Mouse (Mus musculus): ENCODE results near the gene Btbd9. TPM values are rescaled to one million over a fixed set of nuclear protein-coding genes. Genes with fewer than 3 reads are reported as not detected.

The Btbd9 gene
- total and polyA plus RNA-seq, 2 experiments from 2014 or later = 30.3 to 31.0 TPM

GRCm38 (mm10) chr17:30619153-30619552 is 42.9 kb upstream of the Btbd9 start:
- ATAC-seq (ENCODE audit: insufficient read depth, low read depth) = no peak
- no peak overlapping the region for H3K4me3 ChIP-seq (ENCODE audit: low read depth, low read length)
- no peak for DNase-seq (ENCODE audit: low spot score)
- no peak overlapping the region for H3K27ac ChIP-seq (ENCODE audit: low read depth)
- H3K27me3 ChIP-seq (ENCODE audit: control insufficient read depth, insufficient read depth, low read length) = no peaks in the 10 kb centered on the region
- H3K9ac ChIP-seq (replicated peaks; ENCODE audit: low read depth, low read length) = no peak overlapping the region
- H3K4me1 ChIP-seq (ENCODE audit: control insufficient read depth, insufficient read depth) = no peaks in the 10 kb centered on the region
- H3K4me2 ChIP-seq (ENCODE audit: low read depth, low read length) = no peak overlapping the region
- WGBS = 40% methylated on average over 2 of the region's 2 CpGs
- TF ChIP-seq CTCF (IDR thresholded peaks at IDR 0.05; ENCODE audit: low read depth) (no peak), EP300 (IDR thresholded peaks at IDR 0.05; ENCODE audit: low read depth) (no peak)
- H3K9me3 ChIP-seq (replicated peaks; ENCODE audit: control insufficient read depth, low read length) = no peaks in the 10 kb centered on the region
- H3K36me3 ChIP-seq (replicated peaks; ENCODE audit: control insufficient read depth, insufficient read depth, low read length) = no peaks in the 10 kb centered on the region

- no peak overlapping the region for H3K4me2 ChIP-seq (ENCODE audit: low read depth, low read length)
- DNase-seq (ENCODE audit: low spot score) (no peak), ATAC-seq (ENCODE audit: insufficient read depth, low read depth) (no peak)
- no peak for TF ChIP-seq EP300 (IDR thresholded peaks at IDR 0.05; ENCODE audit: low read depth)
- no peak for TF ChIP-seq CTCF (IDR thresholded peaks at IDR 0.05; ENCODE audit: low read depth)
- H3K9ac ChIP-seq (replicated peaks; ENCODE audit: low read depth, low read length) = no peak overlapping the region
- no peak overlapping the region for H3K27ac ChIP-seq (ENCODE audit: low read depth)
- no peaks in the 10 kb centered on the region for H3K9me3 ChIP-seq (replicated peaks; ENCODE audit: control insufficient read depth, low read length)
- no peaks in the 10 kb centered on the region for H3K4me1 ChIP-seq (ENCODE audit: control insufficient read depth, insufficient read depth)
- no peak overlapping the region for H3K4me3 ChIP-seq (ENCODE audit: low read depth, low read length)
- H3K27me3 ChIP-seq (ENCODE audit: control insufficient read depth, insufficient read depth, low read length) = no peaks in the 10 kb centered on the region
- WGBS = 84% methylated on average over 3 of the region's 3 CpGs
- no peaks in the 10 kb centered on the region for H3K36me3 ChIP-seq (replicated peaks; ENCODE audit: control insufficient read depth, insufficient read depth, low read length)
These were observed 42.0 kb upstream of the Btbd9 start for GRCm38 (mm10) chr17:30618136-30618891.

GRCm38 (mm10) chr17:30616203-30616602 is 39.9 kb upstream of the Btbd9 start:
- Histone ChIP-seq H3K4me2 (ENCODE audit: low read depth, low read length) (no peak overlapping the region), H3K9ac (replicated peaks; ENCODE audit: low read depth, low read length) (no peak overlapping the region), H3K4me1 (ENCODE audit: control insufficient read depth, insufficient read depth) (peaks cover 5% of the 10 kb centered on the region), H3K4me3 (ENCODE audit: low read depth, low read length) (no peak overlapping the region), H3K9me3 (replicated peaks; ENCODE audit: control insufficient read depth, low read length) (no peaks in the 10 kb centered on the region), H3K36me3 (replicated peaks; ENCODE audit: control insufficient read depth, insufficient read depth, low read length) (no peaks in the 10 kb centered on the region), H3K27me3 (ENCODE audit: control insufficient read depth, insufficient read depth, low read length) (no peaks in the 10 kb centered on the region), H3K27ac (ENCODE audit: low read depth) (no peak overlapping the region)
- no peak for ATAC-seq (ENCODE audit: insufficient read depth, low read depth)
- 85% methylated on average over 5 of the region's 5 CpGs for WGBS
- DNase-seq (ENCODE audit: low spot score) = no peak
- TF ChIP-seq EP300 (IDR thresholded peaks at IDR 0.05; ENCODE audit: low read depth) (no peak), CTCF (IDR thresholded peaks at IDR 0.05; ENCODE audit: low read depth) (no peak)

GRCm38 (mm10) chr17:30613350-30613749 is 37.1 kb upstream of the Btbd9 start:
- H3K9me3 ChIP-seq (replicated peaks; ENCODE audit: control insufficient read depth, low read length) = no peaks in the 10 kb centered on the region
- TF ChIP-seq CTCF (IDR thresholded peaks at IDR 0.05; ENCODE audit: low read depth) = no peak
- no peak for TF ChIP-seq EP300 (IDR thresholded peaks at IDR 0.05; ENCODE audit: low read depth)
- DNase-seq (ENCODE audit: low spot score) (no peak), ATAC-seq (ENCODE audit: insufficient read depth, low read depth) (no peak)
- H3K4me2 ChIP-seq (ENCODE audit: low read depth, low read length) = no peak overlapping the region
- no peak overlapping the region for H3K9ac ChIP-seq (replicated peaks; ENCODE audit: low read depth, low read length)
- H3K4me1 ChIP-seq (ENCODE audit: control insufficient read depth, insufficient read depth) = peaks cover 24% of the 10 kb centered on the region
- no peak overlapping the region for H3K4me3 ChIP-seq (ENCODE audit: low read depth, low read length)
- no peaks in the 10 kb centered on the region for H3K27me3 ChIP-seq (ENCODE audit: control insufficient read depth, insufficient read depth, low read length)
- H3K27ac ChIP-seq (ENCODE audit: low read depth) = no peak overlapping the region
- no peaks in the 10 kb centered on the region for H3K36me3 ChIP-seq (replicated peaks; ENCODE audit: control insufficient read depth, insufficient read depth, low read length)

DNA sequence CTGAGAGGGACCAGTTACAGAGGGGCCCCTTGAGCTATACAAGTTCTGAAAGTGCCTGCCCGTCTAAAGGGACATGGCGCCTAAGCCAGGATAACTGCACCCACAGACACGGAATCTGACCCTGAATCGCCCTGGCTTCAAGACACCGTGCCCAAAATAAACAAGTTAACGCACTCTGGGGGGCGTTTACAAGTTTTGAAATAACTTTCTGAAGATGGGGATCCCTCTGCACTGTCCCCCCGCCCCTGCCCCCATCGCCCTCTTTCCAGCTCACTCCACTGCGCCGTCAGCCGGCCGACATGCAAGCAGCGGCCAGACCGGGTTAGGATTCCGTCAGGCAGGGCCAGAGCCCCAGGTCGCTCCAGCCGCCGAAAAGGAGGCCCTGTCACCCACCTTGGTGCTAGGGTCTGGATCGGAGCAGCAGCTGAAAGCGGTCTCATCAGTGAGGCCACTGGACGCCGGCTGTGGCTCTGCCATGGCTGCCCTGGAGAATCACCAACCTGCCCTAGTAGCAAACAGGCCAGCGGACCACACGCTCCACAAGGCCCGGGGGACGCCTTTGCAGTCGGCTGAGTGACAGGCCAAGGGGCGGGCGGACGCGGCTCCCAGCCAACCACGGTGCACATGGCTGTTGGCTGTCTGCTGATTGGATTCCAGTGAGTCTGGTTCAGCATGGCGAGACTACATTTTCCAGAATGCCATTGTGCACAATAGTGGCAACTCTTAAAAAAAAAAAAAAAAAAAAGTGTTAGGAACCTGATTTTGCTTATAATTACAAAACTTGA is 36.0 kb upstream of the Btbd9 start:
- WGBS = under 1% methylated on average over 32 of the region's 34 CpGs
- Histone ChIP-seq H3K4me1 (ENCODE audit: control insufficient read depth, insufficient read depth) (peaks cover 29% of the 10 kb centered on the region), H3K36me3 (replicated peaks; ENCODE audit: control insufficient read depth, insufficient read depth, low read length) (no peaks in the 10 kb centered on the region), H3K9ac (replicated peaks; ENCODE audit: low read depth, low read length) (peak overlapping the region; percentile 91), H3K27me3 (ENCODE audit: control insufficient read depth, insufficient read depth, low read length) (no peaks in the 10 kb centered on the region), H3K4me2 (ENCODE audit: low read depth, low read length) (peak overlapping the region; percentile 72), H3K27ac (ENCODE audit: low read depth) (peak overlapping the region; percentile 96), H3K9me3 (replicated peaks; ENCODE audit: control insufficient read depth, low read length) (no peaks in the 10 kb centered on the region), H3K4me3 (ENCODE audit: low read depth, low read length) (peak overlapping the region; percentile 93)
- peak; percentile 98 for DNase-seq (ENCODE audit: low spot score)
- peak; percentile 100 for ATAC-seq (ENCODE audit: insufficient read depth, low read depth)
- TF ChIP-seq CTCF (IDR thresholded peaks at IDR 0.05; ENCODE audit: low read depth) (0 out of 2 replicates have a peak, but pooled peaks have one; percentile 3), EP300 (IDR thresholded peaks at IDR 0.05; ENCODE audit: low read depth) (no peak)

Data from heart, postnatal 0 days (tissue).